Mouse (Mus musculus) adipocyte (in vitro differentiated cells): Measurements from ENCODE around the gene Gfap.
A peak's percentile ranks its signal among the peaks of the same experiment; 100 is the strongest.

Experiments
- DNase-seq: peaks from one replicate; pipeline ENCODE4 v3.0.0-alpha.2; 2016; ENCODE audit warnings: low spot score

The Gfap gene

DNA sequence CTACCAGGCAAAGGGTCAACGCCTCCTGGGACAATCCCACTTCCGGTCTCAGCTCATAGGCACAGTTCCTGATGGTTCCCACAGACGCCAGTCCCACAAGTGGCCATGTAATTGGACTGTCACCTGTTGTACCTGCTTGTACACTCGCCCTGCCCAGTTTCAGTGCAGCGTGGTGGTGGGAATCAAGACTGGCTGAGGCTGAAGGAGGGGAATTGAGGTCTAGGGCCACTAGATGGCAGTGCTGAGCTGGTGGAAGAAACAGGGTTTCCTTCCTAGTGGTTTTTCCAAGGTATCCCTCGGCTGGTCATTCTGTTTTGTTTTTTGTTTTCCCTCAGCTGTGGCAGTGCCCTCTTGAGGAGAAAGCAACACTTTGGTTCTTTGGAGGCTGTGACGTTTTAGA is at the start of gene Gfap:
TSS of gene Gfap (minus strand) at position 150 of the 400 bp plus-strand sequence.
- DNase-seq: peak; percentile 94

DNA sequence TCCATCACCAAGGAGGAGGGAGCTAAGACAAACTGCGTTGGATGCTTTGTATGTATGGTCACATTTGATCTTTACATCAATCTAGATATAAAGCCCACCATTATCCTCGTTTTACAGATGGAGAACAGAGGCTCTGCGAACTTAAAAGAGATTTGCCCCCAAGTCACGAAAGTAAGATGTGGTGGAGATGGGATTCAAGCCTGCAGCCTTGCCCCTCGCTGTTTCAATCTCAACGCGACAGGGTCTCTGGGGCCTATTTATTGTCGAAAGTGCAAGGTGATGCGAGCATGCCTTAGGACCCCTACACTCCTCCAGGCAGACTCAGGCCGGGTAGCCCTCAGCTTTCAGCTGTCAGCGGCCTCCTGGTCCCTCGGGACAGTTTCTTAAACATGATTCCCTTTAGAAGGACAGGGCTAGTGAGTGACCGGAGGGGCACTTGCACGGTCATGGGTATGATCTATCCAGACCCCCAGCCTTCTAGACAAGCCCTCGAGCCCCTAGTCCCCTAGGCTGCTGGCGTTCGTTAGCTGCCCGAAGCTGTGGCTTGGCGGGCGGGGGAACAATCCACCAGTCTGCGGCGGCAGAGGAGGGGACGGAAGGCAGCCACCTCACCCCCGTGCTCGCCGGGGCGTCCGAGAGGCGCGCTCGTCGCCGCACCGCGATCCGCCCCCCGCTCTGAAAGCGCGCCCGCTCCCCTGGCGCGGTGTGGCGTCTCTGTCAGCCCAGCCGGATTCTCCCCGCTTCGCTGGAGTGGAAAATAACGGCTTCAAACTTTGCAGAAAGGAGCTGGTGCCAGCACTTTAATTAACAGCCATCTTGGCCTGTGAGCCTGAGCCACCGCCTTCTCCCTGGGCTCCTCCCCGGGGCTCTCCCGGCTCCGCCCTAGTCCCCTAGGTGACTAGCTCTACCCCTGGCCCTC is 47.6 kb upstream of the Gfap start:
- DNase-seq: no peak

DNA sequence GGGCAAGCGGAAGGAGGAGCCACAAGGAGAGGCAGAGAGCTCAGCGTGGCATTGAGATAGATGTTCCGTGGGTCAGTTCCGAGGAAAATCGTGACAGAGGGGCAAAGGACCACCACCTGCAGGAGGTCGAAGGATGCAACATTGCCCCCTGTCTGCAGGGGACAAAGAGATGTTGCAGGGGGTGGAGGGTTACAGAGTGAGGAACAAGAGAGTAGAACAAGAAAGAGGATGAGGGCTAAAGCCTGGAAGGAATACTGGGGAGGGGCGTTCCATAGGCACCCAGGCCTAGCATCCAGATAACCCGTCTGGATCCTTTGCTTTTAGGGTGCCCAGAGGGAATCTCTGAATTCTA is 46.3 kb upstream of the Gfap start:
- no peak for DNase-seq

GRCm38 (mm10) chr11:102946265-102946991 is 45.7 kb upstream of the Gfap start, which contains the start of gene C1ql1:
Gene C1ql1 (minus strand): TSS chr11:102946688.
- DNase-seq: no peak

GRCm38 (mm10) chr11:102945306-102946264 is 44.9 kb upstream of the Gfap start:
- DNase-seq: no peak

- no peak for DNase-seq
Observed at GRCm38 (mm10) chr11:102941236-102941635, 40.5 kb upstream of the Gfap start.

DNA sequence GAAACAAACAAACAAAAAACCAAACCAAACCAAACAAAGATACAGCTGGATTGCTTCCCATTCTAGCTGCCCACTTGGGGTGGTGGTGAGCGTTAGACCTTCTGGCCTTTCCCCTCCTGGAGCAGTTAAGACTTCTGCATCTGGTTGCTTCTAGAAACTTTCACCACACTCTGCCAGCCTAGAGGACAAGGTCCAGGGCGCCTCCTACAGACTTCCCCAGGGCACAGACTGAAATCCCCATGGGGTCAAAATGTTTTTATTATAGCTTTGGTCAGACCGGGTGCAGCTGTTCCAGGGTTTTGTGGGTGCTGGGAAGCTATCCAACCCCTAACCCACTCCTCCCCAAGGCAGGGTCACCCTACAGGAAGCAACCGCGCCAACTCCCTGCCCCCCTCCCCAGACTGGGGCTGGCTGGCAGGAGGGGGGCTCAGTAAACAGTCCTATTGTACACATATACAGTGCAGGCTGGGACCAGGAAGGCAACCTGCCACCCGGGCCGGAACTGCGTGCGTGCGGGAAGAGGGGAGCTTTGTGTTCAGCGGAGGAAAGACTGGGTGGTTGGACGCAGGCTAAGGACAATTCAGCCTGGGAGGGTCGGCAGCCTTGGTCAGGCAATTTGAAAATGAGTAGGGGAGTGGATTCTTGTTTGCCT is 38.4 kb upstream of the Gfap start:
- no peak for DNase-seq

DNA sequence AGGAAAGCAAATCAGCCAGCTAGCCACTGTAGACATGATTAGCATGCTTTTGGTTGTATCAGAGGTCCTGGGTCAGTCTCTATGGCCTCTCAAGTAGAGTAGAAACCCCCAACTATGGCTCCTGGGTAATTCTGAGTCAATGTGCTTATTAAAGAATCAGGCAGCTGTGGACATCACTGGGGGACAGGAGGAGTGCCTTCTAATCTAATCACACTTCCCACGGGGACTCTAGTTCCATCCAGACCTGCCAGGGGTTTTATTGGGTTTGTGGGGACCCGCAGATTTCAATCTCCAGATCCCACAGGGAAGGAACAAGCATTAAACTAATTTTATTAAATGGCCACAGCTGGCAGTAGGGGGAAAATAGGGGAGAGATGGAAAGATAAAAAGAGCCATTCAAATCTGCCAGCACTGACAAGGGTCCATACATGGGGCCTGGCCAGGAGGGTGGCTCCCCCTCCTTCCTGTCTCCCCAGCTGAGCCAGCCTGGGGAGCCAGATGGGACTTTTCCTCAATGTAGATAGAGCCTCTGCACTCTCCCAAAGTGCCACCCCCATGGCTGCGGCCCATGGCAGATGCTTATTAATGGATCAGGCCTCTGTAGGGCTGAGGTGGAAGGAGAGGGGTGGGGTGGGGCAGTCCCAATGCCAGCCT is 36.9 kb upstream of the Gfap start:
- no peak for DNase-seq

DNA sequence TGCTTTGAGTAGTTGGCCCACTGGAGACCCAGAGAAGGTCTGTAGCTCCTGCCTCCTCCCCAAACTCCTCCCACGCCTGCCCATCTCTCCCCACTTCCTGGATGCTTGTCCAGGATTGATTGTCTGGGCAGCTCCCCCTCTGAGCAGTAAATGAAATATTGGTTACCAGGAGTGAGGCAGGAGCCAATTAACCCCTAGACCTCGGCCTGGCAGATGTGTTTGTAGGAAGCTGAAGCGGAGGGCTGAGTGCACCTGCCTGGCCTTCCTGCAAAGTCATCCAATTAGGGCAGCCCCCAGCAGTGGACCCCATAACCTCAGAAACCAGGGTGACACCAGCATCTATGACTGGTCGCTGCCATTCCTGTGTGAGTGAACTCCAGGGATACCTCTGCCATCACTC is 35.6 kb upstream of the Gfap start:
- DNase-seq: no peak

- DNase-seq: no peak
Observed at GRCm38 (mm10) chr11:102930672-102931071, 30.0 kb upstream of the Gfap start.

- peak; percentile 70 for DNase-seq
Observed at GRCm38 (mm10) chr11:102925351-102925717, 24.6 kb upstream of the Gfap start.

DNA sequence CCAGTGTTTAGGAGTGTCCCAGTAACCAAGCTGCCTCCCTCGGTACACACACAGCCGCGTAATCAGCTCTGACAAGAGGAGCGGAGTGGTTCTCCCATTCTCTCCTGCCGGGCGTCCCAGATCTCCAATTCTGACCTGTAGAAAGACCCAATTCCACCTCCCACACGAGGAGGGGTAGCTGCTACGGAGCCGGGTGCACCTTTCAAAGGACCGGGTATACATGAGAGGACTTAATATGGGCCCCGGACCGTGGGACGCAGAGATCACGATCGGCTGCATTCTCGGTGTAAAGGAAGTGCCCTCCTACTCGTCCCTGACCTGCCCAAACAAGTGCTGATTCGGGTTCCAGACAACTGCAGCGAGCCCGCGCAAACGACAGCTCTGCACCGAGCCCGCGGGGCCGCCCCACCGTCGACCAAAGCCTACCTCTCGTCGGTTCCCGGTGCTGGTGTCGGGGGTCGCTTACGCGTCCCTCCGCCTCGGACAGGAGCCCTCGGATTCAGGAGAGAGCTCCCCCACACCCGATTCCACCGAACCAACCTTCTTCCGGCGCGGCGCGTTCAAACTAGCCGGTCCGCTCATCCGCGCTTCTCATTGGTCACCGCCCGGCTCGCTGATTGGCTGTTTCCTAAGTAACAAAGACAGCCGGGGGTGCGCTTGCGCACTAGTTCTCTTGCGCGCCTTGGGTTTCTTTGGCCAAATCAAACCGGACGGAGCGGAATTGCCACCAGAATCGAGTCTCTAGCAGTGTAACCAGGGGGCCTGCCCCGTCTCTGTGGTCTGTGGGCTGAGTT is 24.0 kb upstream of the Gfap start, which contains the start of gene Kif18b:
TSS of gene Kif18b (minus strand) at position 568 of the 794 bp plus-strand sequence.
- peak; percentile 96 for DNase-seq

DNA sequence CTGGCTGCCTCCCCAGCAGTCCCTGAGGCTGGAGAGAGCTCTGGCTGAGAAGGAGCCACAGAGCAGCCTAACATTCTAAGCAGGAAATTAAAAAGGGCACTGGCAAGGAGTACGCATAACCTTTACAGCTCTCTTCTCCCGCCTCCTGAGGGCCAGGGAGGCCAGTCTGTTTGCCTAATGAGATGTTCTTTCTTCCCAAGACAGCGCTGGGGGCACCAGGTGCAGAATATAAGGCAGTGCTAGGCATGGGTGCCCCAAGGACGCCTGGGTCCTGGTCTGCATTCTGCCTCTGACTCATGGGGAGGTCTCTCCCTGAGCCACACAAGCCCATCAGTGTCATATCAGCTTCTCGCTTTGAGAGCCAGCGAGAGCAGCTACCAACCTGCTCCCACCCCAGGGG is 20.8 kb upstream of the Gfap start:
- DNase-seq: no peak

DNA sequence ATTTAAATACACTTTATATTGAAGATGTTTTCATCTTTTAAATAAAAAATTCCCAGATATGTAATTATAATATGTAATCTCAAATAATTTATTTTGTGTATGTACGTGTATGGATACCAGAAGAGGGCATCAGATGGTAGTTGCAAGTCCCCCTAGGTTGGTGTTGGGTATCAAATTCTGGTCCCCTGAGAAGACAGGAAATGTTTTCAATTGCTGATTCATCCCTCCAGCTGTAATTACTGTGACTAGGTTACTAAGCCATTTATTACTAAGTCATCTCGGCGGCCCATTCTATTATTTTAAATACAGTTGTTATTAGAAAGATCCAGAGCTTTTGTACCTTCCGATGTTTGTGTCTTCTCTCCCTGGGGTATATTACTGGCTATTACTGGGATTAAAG is 17.4 kb upstream of the Gfap start:
- no peak for DNase-seq

GRCm38 (mm10) chr11:102915380-102915779 is 14.7 kb upstream of the Gfap start:
- no peak for DNase-seq

- no peak for DNase-seq
Observed at GRCm38 (mm10) chr11:102911376-102911775, 10.7 kb upstream of the Gfap start.

DNA sequence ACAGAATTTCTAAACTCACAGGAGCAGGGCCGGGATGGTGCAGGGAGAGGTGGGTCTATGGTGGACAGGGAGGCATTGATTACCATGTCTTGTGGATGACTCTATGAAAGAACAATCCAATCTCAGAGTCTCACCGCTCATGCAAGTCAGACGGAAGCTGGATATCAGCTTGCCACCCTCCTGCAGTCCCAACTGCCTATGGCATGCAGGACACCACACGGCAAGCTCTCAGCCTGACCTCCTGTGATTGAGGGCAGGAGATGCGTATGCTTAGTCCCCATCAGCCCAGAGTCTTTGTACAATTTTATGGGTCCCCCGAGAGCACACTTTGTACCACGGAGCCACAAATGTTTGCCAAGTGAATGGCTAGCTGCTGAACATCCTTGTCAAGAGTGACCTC is 2.9 kb upstream of the Gfap start:
- DNase-seq: no peak

DNA sequence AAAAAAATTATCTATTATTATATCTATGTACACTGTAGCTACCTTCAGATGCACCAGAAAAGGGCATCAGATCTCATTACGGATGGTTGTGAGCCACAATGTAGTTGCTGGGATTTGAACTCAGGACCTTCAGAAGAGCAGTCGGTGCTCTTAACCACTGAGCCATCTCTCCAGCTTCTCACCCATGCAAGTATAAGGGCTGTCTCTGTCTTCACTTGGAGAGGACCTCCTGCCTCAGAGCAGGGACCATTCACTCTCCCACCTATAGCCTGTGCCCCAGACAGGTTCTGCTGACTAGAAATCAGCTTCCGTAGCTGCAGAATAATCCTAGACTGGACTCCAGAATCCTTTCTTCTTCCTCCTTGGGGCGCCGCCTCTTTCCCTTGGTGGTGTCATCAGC is 1.4 kb upstream of the Gfap start:
- no peak for DNase-seq

DNA sequence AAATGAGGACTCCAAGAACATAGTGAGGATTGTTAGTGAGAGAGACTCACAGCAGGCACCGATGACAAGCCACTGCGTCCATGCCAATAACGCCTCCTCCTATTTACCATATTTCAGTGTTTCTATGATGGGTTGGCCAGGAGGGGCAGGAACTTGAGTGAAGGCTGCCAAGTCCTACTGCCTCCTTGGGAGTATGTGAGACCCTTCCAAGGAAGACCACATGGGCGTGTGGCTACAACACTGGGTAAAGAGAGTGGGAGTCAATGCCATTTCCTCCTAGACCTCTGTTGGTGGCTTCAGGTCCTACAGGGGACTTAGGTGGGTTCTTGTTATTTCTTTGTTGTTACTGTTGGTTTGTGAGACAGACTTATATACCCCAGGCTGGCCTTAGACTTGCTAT is 487 bp upstream of the Gfap start:
- no peak for DNase-seq

DNA sequence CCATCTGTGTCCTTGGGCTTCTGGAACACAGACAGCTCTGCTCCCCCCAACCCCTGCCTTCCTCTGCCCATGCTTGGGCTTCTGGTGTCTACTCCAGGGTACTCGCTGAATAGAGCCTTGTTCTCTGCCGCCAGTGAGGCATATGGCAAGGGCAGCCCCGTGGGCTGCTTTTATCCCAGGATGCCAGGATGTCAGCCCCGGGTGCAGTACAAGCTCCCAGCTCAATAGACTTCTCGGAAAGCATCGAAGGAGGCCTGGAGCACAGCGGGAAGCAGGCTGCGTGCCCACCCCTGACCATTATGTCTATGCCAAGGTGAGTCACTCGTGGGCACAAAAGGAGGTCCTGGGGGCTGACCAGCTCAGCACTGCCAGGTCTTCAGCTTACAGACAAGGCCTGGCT is 2.3 kb downstream of the Gfap start:
- no peak for DNase-seq
